Mouse (Mus musculus): ENCODE data around the gene Ano9. TPM values are rescaled to one million over a fixed set of nuclear protein-coding genes. Genes with fewer than 3 reads are reported as not detected.

Gene Ano9
- total RNA-seq, 2 experiments from 2014 or later: not detected

- DNase-seq (ENCODE audit: low spot score in 2 of 2): peak; percentile 78
- intact Hi-C loops (cut with DNase I): loop anchor here (5.0 kb wide), 1 partner anchor 102 kb away; the partner anchor contains the start of gene Rnh1
Measured at GRCm38 (mm10) chr7:141070058-141070862, 47.3 kb downstream of the Ano9 start.

- no peak for DNase-seq (ENCODE audit: low spot score in 2 of 2)
- intact Hi-C loops (cut with DNase I): no loop called here
Measured at GRCm38 (mm10) chr7:141068351-141068750, 49.3 kb downstream of the Ano9 start.

GRCm38 (mm10) chr7:141064576-141064975, 53.0 kb downstream of the Ano9 start:
- no peak for DNase-seq (ENCODE audit: low spot score in 2 of 2)
- intact Hi-C loops (cut with DNase I): loop anchor here (5.0 kb wide), 1 partner anchor 207 kb away; the partner anchor contains the start of genes Bet1l, Gm45785 and Ric8a

GRCm38 (mm10) chr7:141064175-141064574, 53.4 kb downstream of the Ano9 start:
- DNase-seq (ENCODE audit: low spot score in 2 of 2): no peak
- intact Hi-C loops (cut with DNase I): loop anchor here (5.0 kb wide), 1 partner anchor 207 kb away; the partner anchor contains the start of genes Bet1l, Gm45785 and Ric8a

- intact Hi-C loops (cut with DNase I): loop anchor here (5.0 kb wide), 1 partner anchor 206 kb away; the partner anchor contains the start of genes Bet1l, Gm45785 and Ric8a
Measured at GRCm38 (mm10) chr7:141063353-141063752, 54.3 kb downstream of the Ano9 start.

GRCm38 (mm10) chr7:141062525-141062924, 55.1 kb downstream of the Ano9 start:
- DNase-seq (ENCODE audit: low spot score in 2 of 2): peak; percentile 28 to 39
- intact Hi-C loops (cut with DNase I): loop anchor here (5.0 kb wide), 1 partner anchor 205 kb away; the partner anchor contains the start of genes Bet1l, Gm45785 and Ric8a

More at GRCm38 (mm10) chr7:141063353-141063752, 54.3 kb downstream of the Ano9 start:
- peak in 1 of 2 experiments; percentile 17 for DNase-seq (ENCODE audit: low spot score in 2 of 2)

- intact Hi-C loops (cut with DNase I): loop anchor here (5.0 kb wide), 1 partner anchor 204 kb away; the partner anchor contains the start of genes Bet1l, Gm45785 and Ric8a
- DNase-seq (ENCODE audit: low spot score in 2 of 2): peak; percentile 18 to 40
Measured at GRCm38 (mm10) chr7:141061269-141061692, 56.3 kb downstream of the Ano9 start.

GRCm38 (mm10) chr7:141060426-141061242, 57.0 kb downstream of the Ano9 start, which contains the start of gene B4galnt4:
Gene B4galnt4, plus strand, starts transcription at chr7:141061104.
- peak; percentile 94 to 95 for DNase-seq (ENCODE audit: low spot score in 2 of 2)
- intact Hi-C loops (cut with DNase I): loop anchor here (5.0 kb wide), 1 partner anchor 203 kb away; the partner anchor contains the start of genes Bet1l, Gm45785 and Ric8a

- intact Hi-C loops (cut with DNase I): loop anchor here (5.0 kb wide), 1 partner anchor 203 kb away; the partner anchor contains the start of genes Bet1l, Gm45785 and Ric8a
- no peak for DNase-seq (ENCODE audit: low spot score in 2 of 2)
Measured at GRCm38 (mm10) chr7:141059929-141060328, 57.7 kb downstream of the Ano9 start.

GRCm38 (mm10) chr7:141058601-141059341, 58.8 kb downstream of the Ano9 start:
- no peak for DNase-seq (ENCODE audit: low spot score in 2 of 2)
- intact Hi-C loops (cut with DNase I): no loop called here

GRCm38 (mm10) chr7:141057541-141057940, 60.1 kb downstream of the Ano9 start:
- no peak for DNase-seq (ENCODE audit: low spot score in 2 of 2)
- intact Hi-C loops (cut with DNase I): no loop called here

GRCm38 (mm10) chr7:141056976-141057375, 60.6 kb downstream of the Ano9 start:
- no peak for DNase-seq (ENCODE audit: low spot score in 2 of 2)
- intact Hi-C loops (cut with DNase I): no loop called here

GRCm38 (mm10) chr7:141055785-141056184, 61.8 kb downstream of the Ano9 start:
- DNase-seq (ENCODE audit: low spot score in 2 of 2): no peak
- intact Hi-C loops (cut with DNase I): no loop called here

GRCm38 (mm10) chr7:141052421-141052820, 65.2 kb downstream of the Ano9 start:
- intact Hi-C loops (cut with DNase I): no loop called here
- DNase-seq (ENCODE audit: low spot score in 2 of 2): no peak

GRCm38 (mm10) chr7:141052016-141052415, 65.6 kb downstream of the Ano9 start:
- DNase-seq (ENCODE audit: low spot score in 2 of 2): no peak
- intact Hi-C loops (cut with DNase I): no loop called here

All from left cerebral cortex, postnatal 36 days (tissue).